Mouse (Mus musculus): ENCODE measurements around the gene Gpr4. TPM values are rescaled to one million over a fixed set of nuclear protein-coding genes. Genes with fewer than 3 reads are reported as not detected.

Gpr4 gene
- total RNA-seq (2022): 10 to 100 TPM in 2 of 4 experiments, 1 to 10 TPM in 2; 5.7 to 15.2 (median 8.2) TPM

GRCm38 (mm10) chr7:19211996-19212755, at the start of gene Gpr4:
Gene Gpr4, plus strand, starts transcription at chr7:19212538.
- DNase-seq: no peak

GRCm38 (mm10) chr7:19162928-19163327, 49.4 kb upstream of the Gpr4 start:
- DNase-seq: no peak

- DNase-seq: no peak
Observed at GRCm38 (mm10) chr7:19163752-19164151, 48.6 kb upstream of the Gpr4 start.

GRCm38 (mm10) chr7:19164189-19164588, 48.1 kb upstream of the Gpr4 start:
- DNase-seq: no peak

GRCm38 (mm10) chr7:19164978-19165377, 47.4 kb upstream of the Gpr4 start:
- no peak for DNase-seq

GRCm38 (mm10) chr7:19165656-19166423, 46.5 kb upstream of the Gpr4 start, which contains the start of gene Gipr:
Gene Gipr, minus strand, starts transcription at chr7:19166127.
- DNase-seq: no peak

GRCm38 (mm10) chr7:19166990-19167389, 45.3 kb upstream of the Gpr4 start:
- no peak for DNase-seq

GRCm38 (mm10) chr7:19169506-19169905, 42.8 kb upstream of the Gpr4 start:
- DNase-seq: no peak

GRCm38 (mm10) chr7:19170142-19170541, 42.2 kb upstream of the Gpr4 start:
- DNase-seq: no peak

- no peak for DNase-seq
Observed at GRCm38 (mm10) chr7:19171831-19172230, 40.5 kb upstream of the Gpr4 start.

GRCm38 (mm10) chr7:19172874-19173273, 39.5 kb upstream of the Gpr4 start:
- DNase-seq: no peak

- DNase-seq: no peak
Observed at GRCm38 (mm10) chr7:19175708-19176515, 36.4 kb upstream of the Gpr4 start, which contains the start of gene Eml2. Gene Eml2, plus strand, starts transcription at chr7:19176421.

GRCm38 (mm10) chr7:19176516-19176947, 35.8 kb upstream of the Gpr4 start:
- no peak for DNase-seq

GRCm38 (mm10) chr7:19177216-19177615, 35.1 kb upstream of the Gpr4 start:
- no peak for DNase-seq

- DNase-seq: no peak
Observed at GRCm38 (mm10) chr7:19178035-19178434, 34.3 kb upstream of the Gpr4 start.

- no peak for DNase-seq
Observed at GRCm38 (mm10) chr7:19178443-19179092, 33.8 kb upstream of the Gpr4 start.

- DNase-seq: peak; percentile 60
Observed at GRCm38 (mm10) chr7:19179173-19179572, 33.2 kb upstream of the Gpr4 start.

- DNase-seq: no peak
Observed at GRCm38 (mm10) chr7:19179936-19180335, 32.4 kb upstream of the Gpr4 start.

GRCm38 (mm10) chr7:19180862-19181429, 31.4 kb upstream of the Gpr4 start:
- DNase-seq: no peak

- no peak for DNase-seq
Observed at GRCm38 (mm10) chr7:19184250-19184649, 28.1 kb upstream of the Gpr4 start.

GRCm38 (mm10) chr7:19184758-19185157, 27.6 kb upstream of the Gpr4 start:
- no peak for DNase-seq

GRCm38 (mm10) chr7:19194676-19195075, 17.7 kb upstream of the Gpr4 start:
- DNase-seq: no peak

Measured in adrenal gland, adult 8-10 months (tissue).